Mouse (Mus musculus): ENCODE measurements around the gene Ulbp1. TPM values are rescaled to one million over a fixed set of nuclear protein-coding genes. Genes with fewer than 3 reads are reported as not detected.
"Not testable (repeated sequence)": the region's sequence is repeated elsewhere in the genome, so short reads cannot be mapped to it uniquely, and the experiment has no call there.

The Ulbp1 gene
- total RNA-seq (2021) = 1 to 10 TPM; 4.5 to 4.8 TPM
- long read RNA-seq, experiment 1, partial matches to known transcripts = 0 of 1 reads
- long read RNA-seq, experiment 1, other reads (novel, unspliced or antisense) = 1 of 1 reads
- long read RNA-seq, experiment 2, partial matches to known transcripts = 0 of 1 reads
- long read RNA-seq, experiment 2, other reads (novel, unspliced or antisense) = 1 of 1 reads

GRCm38 (mm10) chr10:7473197-7473889, at the start of gene Ulbp1:
Gene Ulbp1 (minus strand): TSS chr10:7473638.
- intact Hi-C loops (cut with DNase I; ENCODE audit: low total_unique reads) = no loop called here
- DNase-seq = peak; percentile 68

GRCm38 (mm10) chr10:7498180-7498579, 24.7 kb upstream of the Ulbp1 start:
- DNase-seq; intact Hi-C loops (cut with DNase I; ENCODE audit: low total_unique reads): not testable (repeated sequence)

GRCm38 (mm10) chr10:7492384-7492783, 18.9 kb upstream of the Ulbp1 start:
- intact Hi-C loops (cut with DNase I; ENCODE audit: low total_unique reads); DNase-seq: not testable (repeated sequence)

GRCm38 (mm10) chr10:7483650-7484049, 10.2 kb upstream of the Ulbp1 start:
- DNase-seq = no peak

DNA sequence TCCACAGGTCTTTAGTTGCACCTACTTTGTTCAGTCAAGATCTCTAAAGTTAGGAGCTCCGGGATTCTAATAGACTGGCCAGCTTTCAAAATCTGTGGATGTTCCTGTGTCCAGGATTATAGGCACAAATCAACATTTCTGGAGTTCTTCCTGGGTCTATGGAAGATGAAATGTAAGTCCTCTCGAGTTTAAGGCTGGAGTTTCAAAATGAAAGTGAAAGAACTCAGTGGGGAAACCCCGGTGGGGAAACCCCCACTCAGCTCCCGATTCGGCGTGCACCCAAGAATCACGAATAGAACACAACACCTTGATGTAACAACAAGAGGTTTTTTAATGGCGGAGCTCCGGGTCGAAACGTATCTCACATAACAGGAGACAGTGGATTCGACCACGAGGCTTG, 787 bp upstream of the Ulbp1 start:
- intact Hi-C loops (cut with DNase I; ENCODE audit: low total_unique reads); DNase-seq: not testable (repeated sequence)

More at GRCm38 (mm10) chr10:7483650-7484049, 10.2 kb upstream of the Ulbp1 start:
- intact Hi-C loops (cut with DNase I; ENCODE audit: low total_unique reads) = no loop called here

- intact Hi-C loops (cut with DNase I; ENCODE audit: low total_unique reads) = no loop called here
- DNase-seq = no peak
Observed at GRCm38 (mm10) chr10:7471664-7472063, 1.8 kb downstream of the Ulbp1 start.

DNA sequence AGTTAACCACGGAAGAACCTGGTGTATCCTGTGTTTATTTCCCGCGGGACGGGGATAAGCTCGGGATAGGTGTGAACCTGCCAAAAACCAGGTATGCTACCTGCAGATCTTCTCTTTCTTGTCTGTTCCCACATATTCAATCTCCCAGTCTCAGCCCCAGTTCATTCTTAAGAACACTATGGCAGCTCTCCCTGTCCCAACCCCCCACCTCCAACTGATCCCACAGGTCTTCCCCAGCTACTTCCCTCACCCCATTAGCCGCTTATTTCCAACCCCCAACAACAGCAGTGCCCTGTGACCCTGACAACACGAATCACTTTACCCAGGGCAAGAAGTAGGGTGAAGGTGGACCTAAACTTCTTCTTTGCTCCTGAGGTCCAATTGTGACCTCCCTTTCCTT, 3.0 kb downstream of the Ulbp1 start:
- intact Hi-C loops (cut with DNase I; ENCODE audit: low total_unique reads) = no loop called here
- DNase-seq = no peak

GRCm38 (mm10) chr10:7469716-7470414, 3.6 kb downstream of the Ulbp1 start:
- intact Hi-C loops (cut with DNase I; ENCODE audit: low total_unique reads) = not testable (repeated sequence)
- DNase-seq = peak; percentile 20

DNA sequence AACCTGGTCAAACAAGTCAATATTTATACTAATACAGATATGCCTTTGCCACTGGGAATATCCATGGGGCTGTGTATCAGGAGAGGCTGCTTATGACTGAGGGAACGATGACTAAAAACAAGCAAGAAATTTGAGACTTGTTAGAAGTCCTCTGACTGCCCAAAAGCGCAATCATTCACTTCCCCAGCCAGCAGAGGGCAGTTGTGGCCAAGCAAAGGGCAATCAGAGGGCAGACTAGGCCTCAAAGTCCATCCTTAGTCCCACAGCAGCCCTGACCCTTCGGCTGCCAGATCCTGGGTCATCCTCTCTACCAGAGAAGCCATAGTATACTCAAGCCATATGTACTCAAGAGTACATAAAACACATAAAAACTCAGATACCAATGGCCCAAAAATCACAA, 11.4 kb downstream of the Ulbp1 start:
- intact Hi-C loops (cut with DNase I; ENCODE audit: low total_unique reads) = no loop called here
- DNase-seq = no peak

DNA sequence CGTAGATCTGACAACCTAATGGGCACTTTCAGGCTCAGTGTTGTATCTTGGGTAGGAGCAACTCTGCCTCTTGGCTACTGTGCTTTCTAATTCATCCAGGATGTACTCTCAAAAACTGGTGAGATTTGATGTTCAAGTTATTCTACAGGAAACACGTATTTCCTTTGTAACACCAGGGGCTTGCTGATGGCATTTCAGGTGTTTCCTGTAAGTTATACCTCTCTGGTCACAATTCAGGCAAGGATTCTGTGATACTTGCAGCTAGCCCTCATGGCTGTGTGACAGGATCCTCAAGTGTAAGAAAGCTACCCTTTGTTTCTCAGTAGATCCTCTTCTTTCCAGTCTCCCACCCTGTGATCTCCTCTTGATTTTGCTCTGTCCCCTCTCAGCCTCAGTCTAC, 34.5 kb downstream of the Ulbp1 start:
- intact Hi-C loops (cut with DNase I; ENCODE audit: low total_unique reads) = no loop called here
- no peak for DNase-seq

GRCm38 (mm10) chr10:7393143-7394035, 80.0 kb downstream of the Ulbp1 start:
- no peak for DNase-seq
- intact Hi-C loops (cut with DNase I; ENCODE audit: low total_unique reads) = no loop called here

GRCm38 (mm10) chr10:7391935-7392930, 81.2 kb downstream of the Ulbp1 start:
- intact Hi-C loops (cut with DNase I; ENCODE audit: low total_unique reads) = no loop called here
- DNase-seq = peak; percentile 6

GRCm38 (mm10) chr10:7391561-7391934, 81.9 kb downstream of the Ulbp1 start:
- intact Hi-C loops (cut with DNase I; ENCODE audit: low total_unique reads) = no loop called here
- no peak for DNase-seq

DNA sequence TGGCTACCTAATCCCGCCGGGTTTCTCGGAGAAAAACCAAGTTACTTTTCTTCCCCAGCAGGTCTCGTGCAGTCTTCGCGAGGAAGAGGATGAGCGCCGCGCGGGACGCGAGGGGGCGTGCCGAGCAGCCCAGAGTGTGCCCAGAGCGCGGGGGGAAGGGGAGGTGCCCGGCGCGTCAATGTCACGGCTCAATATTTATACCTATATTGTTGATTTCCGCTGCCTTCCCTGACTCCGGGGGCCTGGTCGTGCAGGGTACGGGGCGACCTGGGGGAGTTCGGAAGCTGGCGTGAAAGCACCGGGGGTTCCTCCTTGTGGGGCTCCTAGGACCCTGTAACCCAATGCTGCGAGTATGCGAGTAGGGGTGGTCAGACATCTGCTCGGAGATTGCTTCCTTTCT, 82.3 kb downstream of the Ulbp1 start:
- intact Hi-C loops (cut with DNase I; ENCODE audit: low total_unique reads) = no loop called here
- no peak for DNase-seq

Other genes starting within 250 kb of the Ulbp1 start
- gene Lrp11, start 116.2 kb upstream of the Ulbp1 start, total RNA-seq (2021) = 1 to 10 TPM; 2.5 to 2.9 TPM
- 1 to 10 TPM; 4.7 to 5.8 TPM for gene Nup43, start 193.9 kb upstream of the Ulbp1 start, total RNA-seq (2021)
- 100 to 1,000 TPM in 1 of 2 experiments, 10 to 100 TPM in 1; 99.3 to 100 TPM for gene Pcmt1, start 207.5 kb upstream of the Ulbp1 start, total RNA-seq (2021)
- 10 to 100 TPM; 12.1 to 12.9 TPM for gene Lats1, start 207.6 kb upstream of the Ulbp1 start, total RNA-seq (2021)